Mouse (Mus musculus): Measurements from ENCODE around the gene Gm26897. TPM values are rescaled to one million over a fixed set of nuclear protein-coding genes. Genes with fewer than 3 reads are reported as not detected.

Gene Gm26897
- polyA plus RNA-seq, 1 experiment from 2014 or later, result not detected

GRCm38 (mm10) chr5:111760721-111761480 is 27.2 kb downstream of the Gm26897 start:
- H3K4me3 ChIP-seq (ENCODE audit: low read depth, low read length), result peak overlapping the region; percentile 28
- H3K27ac ChIP-seq (replicated peaks; ENCODE audit: low read depth, low read length), result 0 out of 2 replicates have a peak overlapping the region, but pooled peaks have one; percentile 17
- no peaks in the 10 kb centered on the region for H3K9me3 ChIP-seq (ENCODE audit: control insufficient read depth, low read length)
- ATAC-seq (ENCODE audit: low read depth) (no peak; the same call in 1 of the 2 replicates), DNase-seq (ENCODE audit: low spot score) (peak; percentile 85)
- H3K4me2 ChIP-seq (ENCODE audit: low read depth, low read length), result peak overlapping the region; percentile 69
- no peaks in the 10 kb centered on the region; the same call in 1 of the 2 replicates for H3K27me3 ChIP-seq (replicated peaks; ENCODE audit: control insufficient read depth, insufficient read depth, low read length)
- no peak overlapping the region for H3K9ac ChIP-seq (ENCODE audit: low read depth, low read length)
- peaks cover 14% of the 10 kb centered on the region; the same call in 1 of the 2 replicates for H3K4me1 ChIP-seq (ENCODE audit: control insufficient read depth, insufficient read depth, low read length)
- no peaks in the 10 kb centered on the region for H3K36me3 ChIP-seq (ENCODE audit: control insufficient read depth, insufficient read depth, low read length)
- WGBS, result 27% methylated on average over 10 of the region's 10 CpGs

GRCm38 (mm10) chr5:111761574-111761973 is 27.9 kb downstream of the Gm26897 start:
- peak overlapping the region; percentile 50 for H3K9ac ChIP-seq (ENCODE audit: low read depth, low read length)
- no peaks in the 10 kb centered on the region; the same call in 1 of the 2 replicates for H3K27me3 ChIP-seq (replicated peaks; ENCODE audit: control insufficient read depth, insufficient read depth, low read length)
- DNase-seq (ENCODE audit: low spot score), result peak; percentile 49

DNA sequence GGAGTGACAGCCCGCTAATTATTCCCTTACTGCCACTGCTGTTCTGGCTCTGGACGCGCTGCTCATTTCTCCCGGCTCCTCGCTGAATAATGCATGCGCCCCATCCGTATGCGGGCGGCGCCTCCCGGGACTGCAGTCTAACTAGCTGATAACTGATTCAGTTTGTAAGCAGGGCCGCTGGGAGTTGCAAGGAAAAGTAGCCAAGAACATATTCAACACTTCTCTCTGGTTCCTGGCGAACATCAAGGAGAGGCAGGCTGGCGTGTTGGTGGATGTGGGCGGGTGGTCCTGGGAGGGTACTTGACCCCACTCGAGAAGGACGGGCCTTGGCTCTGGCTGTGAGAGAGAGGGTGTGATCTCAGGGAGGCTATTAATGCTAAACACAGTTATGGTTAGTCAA is 28.4 kb downstream of the Gm26897 start:
- no peak overlapping the region for H3K9ac ChIP-seq (ENCODE audit: low read depth, low read length)
- peak; percentile 86 for DNase-seq (ENCODE audit: low spot score)
- peak; percentile 50; the same call in 1 of the 2 replicates for ATAC-seq (ENCODE audit: low read depth)
- peaks cover 14% of the 10 kb centered on the region; the same call in 1 of the 2 replicates for H3K4me1 ChIP-seq (ENCODE audit: control insufficient read depth, insufficient read depth, low read length)
- H3K36me3 ChIP-seq (ENCODE audit: control insufficient read depth, insufficient read depth, low read length), result no peaks in the 10 kb centered on the region
- no peaks in the 10 kb centered on the region for H3K9me3 ChIP-seq (ENCODE audit: control insufficient read depth, low read length)
- 7% methylated on average over 17 of the region's 17 CpGs for WGBS
- H3K4me3 ChIP-seq (ENCODE audit: low read depth, low read length), result peak overlapping the region; percentile 28
- H3K4me2 ChIP-seq (ENCODE audit: low read depth, low read length), result peak overlapping the region; percentile 69
- H3K27me3 ChIP-seq (replicated peaks; ENCODE audit: control insufficient read depth, insufficient read depth, low read length), result no peaks in the 10 kb centered on the region; the same call in 1 of the 2 replicates
- H3K27ac ChIP-seq (replicated peaks; ENCODE audit: low read depth, low read length), result peak overlapping the region; percentile 44; the same call in 1 of the 2 replicates

More at GRCm38 (mm10) chr5:111761574-111761973, 27.9 kb downstream of the Gm26897 start:
- peak overlapping the region; percentile 69 for H3K4me2 ChIP-seq (ENCODE audit: low read depth, low read length)
- no peaks in the 10 kb centered on the region for H3K36me3 ChIP-seq (ENCODE audit: control insufficient read depth, insufficient read depth, low read length)
- WGBS, result under 1% methylated on average over 12 of the region's 12 CpGs
- H3K27ac ChIP-seq (replicated peaks; ENCODE audit: low read depth, low read length), result no peak overlapping the region; the same call in 1 of the 2 replicates
- H3K4me1 ChIP-seq (ENCODE audit: control insufficient read depth, insufficient read depth, low read length), result peaks cover 14% of the 10 kb centered on the region; the same call in 1 of the 2 replicates
- ATAC-seq (ENCODE audit: low read depth), result no peak
- no peaks in the 10 kb centered on the region for H3K9me3 ChIP-seq (ENCODE audit: control insufficient read depth, low read length)
- H3K4me3 ChIP-seq (ENCODE audit: low read depth, low read length), result peak overlapping the region; percentile 28

GRCm38 (mm10) chr5:111765671-111766290 is 32.1 kb downstream of the Gm26897 start:
- no peak overlapping the region for H3K4me3 ChIP-seq (ENCODE audit: low read depth, low read length)
- no peak for DNase-seq (ENCODE audit: low spot score)
- no peaks in the 10 kb centered on the region for H3K9me3 ChIP-seq (ENCODE audit: control insufficient read depth, low read length)
- peaks cover 26% of the 10 kb centered on the region for H3K4me1 ChIP-seq (ENCODE audit: control insufficient read depth, insufficient read depth, low read length)
- 75% methylated on average over 15 of the region's 15 CpGs for WGBS
- no peak overlapping the region for H3K9ac ChIP-seq (ENCODE audit: low read depth, low read length)
- ATAC-seq (ENCODE audit: low read depth), result no peak
- H3K27me3 ChIP-seq (replicated peaks; ENCODE audit: control insufficient read depth, insufficient read depth, low read length), result no peaks in the 10 kb centered on the region; the same call in 1 of the 2 replicates
- no peaks in the 10 kb centered on the region for H3K36me3 ChIP-seq (ENCODE audit: control insufficient read depth, insufficient read depth, low read length)
- no peak overlapping the region for H3K4me2 ChIP-seq (ENCODE audit: low read depth, low read length)
- no peak overlapping the region for H3K27ac ChIP-seq (replicated peaks; ENCODE audit: low read depth, low read length)

- Histone ChIP-seq H3K4me3 (ENCODE audit: low read depth, low read length) (no peak overlapping the region), H3K36me3 (ENCODE audit: control insufficient read depth, insufficient read depth, low read length) (no peaks in the 10 kb centered on the region), H3K27ac (replicated peaks; ENCODE audit: low read depth, low read length) (no peak overlapping the region), H3K9me3 (ENCODE audit: control insufficient read depth, low read length) (no peaks in the 10 kb centered on the region), H3K27me3 (replicated peaks; ENCODE audit: control insufficient read depth, insufficient read depth, low read length) (no peaks in the 10 kb centered on the region; the same call in 1 of the 2 replicates), H3K4me2 (ENCODE audit: low read depth, low read length) (no peak overlapping the region), H3K9ac (ENCODE audit: low read depth, low read length) (no peak overlapping the region), H3K4me1 (ENCODE audit: control insufficient read depth, insufficient read depth, low read length) (peaks cover 21% of the 10 kb centered on the region)
- DNase-seq (ENCODE audit: low spot score), result no peak
- 81% methylated on average over 4 of the region's 4 CpGs for WGBS
- ATAC-seq (ENCODE audit: low read depth), result no peak
These were observed 33.0 kb downstream of the Gm26897 start for GRCm38 (mm10) chr5:111766696-111767095.

DNA sequence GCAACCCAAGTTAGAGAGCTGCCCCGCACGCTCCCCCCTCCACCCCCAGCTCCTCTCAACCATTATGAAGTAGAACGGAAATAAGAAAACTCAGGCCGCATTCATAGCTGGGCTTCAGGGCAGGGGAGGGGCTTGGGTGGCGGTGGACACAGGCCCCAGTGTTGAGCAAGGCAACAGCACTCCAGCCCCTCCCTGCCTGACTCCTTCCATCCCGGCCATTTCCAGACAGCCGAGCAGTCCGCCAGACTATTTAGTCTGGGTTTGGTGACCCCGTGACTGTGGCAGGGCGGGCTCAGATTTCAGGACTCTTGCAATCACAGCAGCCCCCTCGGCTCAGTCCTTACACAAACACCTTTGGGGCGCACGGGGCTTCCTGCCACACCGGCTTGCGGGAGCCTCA is 36.5 kb downstream of the Gm26897 start:
- no peaks in the 10 kb centered on the region for H3K9me3 ChIP-seq (ENCODE audit: control insufficient read depth, low read length)
- H3K4me3 ChIP-seq (ENCODE audit: low read depth, low read length), result 0 out of 2 replicates have a peak overlapping the region, but pooled peaks have one; percentile 4
- H3K36me3 ChIP-seq (ENCODE audit: control insufficient read depth, insufficient read depth, low read length), result no peaks in the 10 kb centered on the region
- H3K27me3 ChIP-seq (replicated peaks; ENCODE audit: control insufficient read depth, insufficient read depth, low read length), result no peaks in the 10 kb centered on the region
- WGBS, result 3% methylated on average over 14 of the region's 15 CpGs
- H3K9ac ChIP-seq (ENCODE audit: low read depth, low read length), result peak overlapping the region; percentile 45; the same call in 1 of the 2 replicates
- peak overlapping the region; percentile 80 for H3K27ac ChIP-seq (replicated peaks; ENCODE audit: low read depth, low read length)
- H3K4me1 ChIP-seq (ENCODE audit: control insufficient read depth, insufficient read depth, low read length), result peaks cover 31% of the 10 kb centered on the region
- peak; percentile 89 for DNase-seq (ENCODE audit: low spot score)
- ATAC-seq (ENCODE audit: low read depth), result peak; percentile 91
- peak overlapping the region; percentile 28 for H3K4me2 ChIP-seq (ENCODE audit: low read depth, low read length)

DNA sequence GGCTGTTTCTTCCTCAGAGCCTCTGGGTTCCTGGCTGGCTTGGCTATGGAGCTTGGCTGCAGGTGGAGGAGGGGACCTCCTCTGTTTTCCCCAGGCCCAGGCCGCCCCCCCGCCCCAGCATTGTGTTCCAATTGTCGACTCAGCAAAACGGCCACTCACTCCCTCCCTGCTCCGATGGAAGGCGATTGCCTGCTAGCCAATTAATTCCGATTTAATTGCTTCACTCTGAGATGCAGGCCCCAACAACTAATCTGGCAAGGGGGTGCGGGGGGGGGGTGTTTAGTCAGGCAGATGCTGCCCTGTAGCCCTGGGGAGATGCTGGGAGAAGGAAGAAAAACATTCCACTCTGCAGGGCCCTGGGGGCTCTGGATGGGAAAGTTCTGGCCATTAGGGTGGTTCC is 38.4 kb downstream of the Gm26897 start:
- DNase-seq (ENCODE audit: low spot score) (peak; percentile 74), ATAC-seq (ENCODE audit: low read depth) (peak; percentile 39; the same call in 1 of the 2 replicates)
- Histone ChIP-seq H3K27me3 (replicated peaks; ENCODE audit: control insufficient read depth, insufficient read depth, low read length) (no peaks in the 10 kb centered on the region), H3K4me1 (ENCODE audit: control insufficient read depth, insufficient read depth, low read length) (peaks cover 31% of the 10 kb centered on the region), H3K9ac (ENCODE audit: low read depth, low read length) (no peak overlapping the region), H3K9me3 (ENCODE audit: control insufficient read depth, low read length) (no peaks in the 10 kb centered on the region), H3K36me3 (ENCODE audit: control insufficient read depth, insufficient read depth, low read length) (no peaks in the 10 kb centered on the region), H3K4me2 (ENCODE audit: low read depth, low read length) (no peak overlapping the region), H3K4me3 (ENCODE audit: low read depth, low read length) (no peak overlapping the region), H3K27ac (replicated peaks; ENCODE audit: low read depth, low read length) (no peak overlapping the region; the same call in 1 of the 2 replicates)
- WGBS, result 13% methylated on average over 8 of the region's 8 CpGs

DNA sequence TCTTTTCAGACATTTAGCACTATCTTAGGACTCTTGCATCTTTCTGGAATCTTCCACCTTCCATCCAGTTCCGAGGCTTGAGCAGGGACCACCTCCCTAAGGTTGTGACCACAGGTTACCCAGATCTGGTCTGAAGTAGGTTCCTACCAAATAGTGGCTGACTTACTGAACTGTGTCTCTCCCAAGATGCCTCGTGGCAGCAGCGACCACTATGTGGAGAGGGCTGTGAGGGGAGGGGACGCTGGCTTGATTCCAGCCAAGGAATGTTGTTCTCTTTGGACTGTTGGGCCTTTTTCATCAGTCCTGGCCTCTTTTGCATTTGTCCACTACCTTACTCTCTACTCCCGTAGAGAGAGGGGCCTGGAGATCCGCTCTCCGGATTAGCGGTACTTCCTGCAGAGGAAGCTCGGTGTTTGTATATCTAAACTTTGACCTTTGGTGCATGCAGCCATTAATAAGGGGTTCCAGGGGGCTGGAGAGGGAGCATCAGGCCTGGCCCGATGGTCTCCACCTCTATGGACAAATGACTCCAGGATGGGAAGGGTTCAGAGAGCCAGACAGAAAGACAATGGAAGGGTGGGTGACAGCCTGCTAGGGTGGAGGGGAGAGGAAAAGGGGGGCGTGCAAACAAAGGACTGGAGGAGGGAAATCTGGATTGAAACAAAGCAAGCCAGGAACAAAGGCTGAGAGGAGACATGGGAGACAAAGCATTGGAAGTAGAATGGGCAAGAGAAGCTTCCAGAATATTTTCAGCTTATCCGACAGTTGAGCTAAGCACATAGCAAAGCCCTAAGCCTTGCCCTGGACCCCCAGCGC is 39.1 kb downstream of the Gm26897 start:
- Histone ChIP-seq H3K27ac (replicated peaks; ENCODE audit: low read depth, low read length) (peak overlapping the region; percentile 49), H3K4me3 (ENCODE audit: low read depth, low read length) (no peak overlapping the region), H3K36me3 (ENCODE audit: control insufficient read depth, insufficient read depth, low read length) (no peaks in the 10 kb centered on the region), H3K9me3 (ENCODE audit: control insufficient read depth, low read length) (no peaks in the 10 kb centered on the region), H3K4me1 (ENCODE audit: control insufficient read depth, insufficient read depth, low read length) (peaks cover 31% of the 10 kb centered on the region), H3K9ac (ENCODE audit: low read depth, low read length) (no peak overlapping the region), H3K27me3 (replicated peaks; ENCODE audit: control insufficient read depth, insufficient read depth, low read length) (no peaks in the 10 kb centered on the region), H3K4me2 (ENCODE audit: low read depth, low read length) (no peak overlapping the region)
- DNase-seq (ENCODE audit: low spot score) (peak; percentile 33), ATAC-seq (ENCODE audit: low read depth) (no peak)
- 37% methylated on average over 13 of the region's 13 CpGs for WGBS

Measured in embryonic facial prominence, embryonic 14.5 days (tissue).